Mouse (Mus musculus) stomach, embryonic 16.5 days (tissue): Measurements from ENCODE around the gene Lrrc4. TPM values are rescaled to one million over a fixed set of nuclear protein-coding genes. Genes with fewer than 3 reads are reported as not detected.

Experiments used
- polyA plus RNA-seq: library from polyadenylated mRNA; unstranded; fragments of >200 nt; fragmentation: Nextera tagmentation; extraction: Ambion mirVana; gene quantifications from 2 replicates; pipeline ENCODE4 v1.2.1, GENCODE M21; 2015

The Lrrc4 gene
- polyA plus RNA-seq, 1 experiment from 2014 or later: 0.72 TPM

Other genes with a start within 250 kb of the Lrrc4 start
- not detected in 2 replicates for gene Lep, start 228.5 kb upstream of the Lrrc4 start, polyA plus RNA-seq